Mouse (Mus musculus): ENCODE results near the gene Adcy1.

DNA sequence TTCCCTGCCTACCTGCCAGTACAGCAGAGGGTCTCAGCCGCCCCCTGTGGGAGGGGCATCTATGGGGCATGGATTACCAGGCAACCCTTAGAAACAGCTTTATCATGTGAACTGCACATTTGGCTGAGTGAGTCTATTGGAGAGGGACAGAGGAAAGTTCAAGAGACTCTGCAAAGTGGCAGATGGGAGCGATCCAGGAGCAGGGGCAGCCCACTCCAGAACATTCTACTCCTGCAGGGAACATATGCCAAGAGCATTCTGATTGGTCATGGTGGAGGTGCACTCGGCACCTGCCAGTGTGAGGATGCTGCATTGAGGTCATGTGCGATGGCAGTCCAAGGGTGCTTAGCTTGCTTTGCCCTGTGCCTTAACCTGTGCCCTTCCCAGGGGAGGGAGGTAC is 6.5 kb downstream of the Adcy1 start:
- TF ChIP-seq CTCF (IDR thresholded peaks at IDR 0.05; ENCODE audit: control insufficient read depth, insufficient read depth, low read length) (no peak), POLR2A (IDR thresholded peaks at IDR 0.05; ENCODE audit: borderline replicate concordance, control insufficient read depth, low read depth, low read length) (no peak)
